Mouse (Mus musculus) bone marrow macrophage, adult 2 months (primary cell): ENCODE data around the gene Pkd1l2.

Source experiments
- CTCF ChIP-seq: IDR thresholded peaks from 2 replicates; pipeline ENCODE4 v1.5.1; 2012; ENCODE audit warnings: low read depth, mild to moderate bottlenecking, low read length, moderate library complexity
- POLR2A ChIP-seq: IDR thresholded peaks from 2 replicates; pipeline ENCODE4 v1.6.1; 2012; ENCODE audit warnings: mild to moderate bottlenecking, low read depth, low read length, borderline replicate concordance

- TF ChIP-seq CTCF (no peak), POLR2A (no peak)
Observed at GRCm38 (mm10) chr8:117043584-117043983, 38.7 kb downstream of the Pkd1l2 start.
